Mouse (Mus musculus): ENCODE measurements around the gene D930020B18Rik. TPM values are rescaled to one million over a fixed set of nuclear protein-coding genes. Genes with fewer than 3 reads are reported as not detected.
A peak's percentile ranks its signal among the peaks of the same experiment; 100 is the strongest.

The D930020B18Rik gene
- total RNA-seq, 2 experiments from 2014 or later = 0.22 to 0.43 TPM

DNA sequence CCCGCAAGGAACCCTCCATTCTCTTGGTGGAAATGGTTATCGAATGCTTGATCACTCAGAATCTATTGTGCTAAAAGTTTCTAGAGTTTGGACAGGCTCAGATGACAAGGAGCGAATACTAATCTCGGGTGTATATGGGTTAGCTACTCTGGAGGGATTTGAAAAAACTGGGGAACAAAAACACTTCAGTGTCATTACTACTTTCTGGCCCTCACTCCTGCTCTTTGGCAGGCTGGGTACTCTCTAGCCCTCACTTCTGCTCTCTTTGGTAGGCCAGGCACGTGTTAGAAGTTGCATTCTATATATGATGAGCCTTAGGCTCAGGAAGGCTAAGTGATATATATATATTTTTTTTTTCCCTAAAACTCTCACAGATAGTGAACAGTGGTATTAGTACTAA lies 1.8 kb upstream of the D930020B18Rik start:
- no peak for DNase-seq (ENCODE audit: low spot score in 2 of 2)

DNA sequence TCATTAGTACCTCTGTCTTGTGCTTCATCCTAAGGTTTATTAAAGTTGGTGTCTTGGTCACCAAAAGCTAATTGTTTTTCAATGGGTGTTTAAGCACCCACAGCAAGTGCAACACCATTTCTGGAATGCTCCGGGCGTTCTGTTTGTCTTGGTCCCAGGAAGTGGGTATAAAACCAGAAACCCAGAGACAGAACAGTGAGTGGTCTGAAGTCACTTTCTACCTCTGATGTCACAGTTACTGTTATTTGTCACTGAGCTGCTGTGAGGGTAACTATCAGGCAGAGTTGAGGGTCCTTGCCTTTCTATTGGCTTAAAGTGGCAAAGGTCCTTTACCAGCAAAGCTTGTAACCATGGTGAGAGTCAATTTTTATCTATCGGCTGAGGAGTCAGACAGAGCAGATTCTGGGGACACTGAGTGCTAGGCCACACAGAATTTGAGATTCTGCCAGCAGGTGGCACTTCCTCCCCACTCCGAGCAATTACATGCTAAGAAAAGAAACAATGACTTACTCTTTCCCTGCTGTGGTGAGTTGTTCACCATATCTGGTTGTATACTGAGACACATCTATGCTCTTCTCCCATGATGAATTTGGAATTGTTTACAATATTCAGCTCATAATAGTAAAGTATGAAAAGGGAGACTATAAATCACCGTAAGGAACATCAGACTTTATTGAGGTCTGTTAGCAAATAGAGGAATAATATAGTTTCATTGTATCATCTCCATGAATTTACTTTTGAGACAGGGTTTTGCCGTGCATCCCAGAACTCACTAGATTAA lies 1.0 kb upstream of the D930020B18Rik start:
- DNase-seq (ENCODE audit: low spot score in 2 of 2) = peak; percentile 30 to 44

DNA sequence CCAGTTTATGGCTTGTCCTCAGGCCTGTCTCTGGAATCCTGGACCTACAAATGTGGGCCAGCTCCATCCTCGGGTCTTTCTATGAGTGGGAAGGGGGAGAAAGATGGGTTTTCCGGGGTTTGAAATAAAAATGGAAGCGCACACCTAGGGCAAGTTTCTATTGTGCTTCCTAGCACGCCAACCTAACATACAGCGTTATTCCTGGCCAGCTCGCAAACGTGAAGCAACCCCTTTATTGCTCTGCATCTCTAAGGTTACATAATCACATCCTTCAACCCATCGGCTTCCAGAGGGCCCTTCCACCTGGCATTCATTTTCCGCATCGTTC lies 480 bp upstream of the D930020B18Rik start:
- DNase-seq (ENCODE audit: low spot score in 2 of 2) = no peak

DNA sequence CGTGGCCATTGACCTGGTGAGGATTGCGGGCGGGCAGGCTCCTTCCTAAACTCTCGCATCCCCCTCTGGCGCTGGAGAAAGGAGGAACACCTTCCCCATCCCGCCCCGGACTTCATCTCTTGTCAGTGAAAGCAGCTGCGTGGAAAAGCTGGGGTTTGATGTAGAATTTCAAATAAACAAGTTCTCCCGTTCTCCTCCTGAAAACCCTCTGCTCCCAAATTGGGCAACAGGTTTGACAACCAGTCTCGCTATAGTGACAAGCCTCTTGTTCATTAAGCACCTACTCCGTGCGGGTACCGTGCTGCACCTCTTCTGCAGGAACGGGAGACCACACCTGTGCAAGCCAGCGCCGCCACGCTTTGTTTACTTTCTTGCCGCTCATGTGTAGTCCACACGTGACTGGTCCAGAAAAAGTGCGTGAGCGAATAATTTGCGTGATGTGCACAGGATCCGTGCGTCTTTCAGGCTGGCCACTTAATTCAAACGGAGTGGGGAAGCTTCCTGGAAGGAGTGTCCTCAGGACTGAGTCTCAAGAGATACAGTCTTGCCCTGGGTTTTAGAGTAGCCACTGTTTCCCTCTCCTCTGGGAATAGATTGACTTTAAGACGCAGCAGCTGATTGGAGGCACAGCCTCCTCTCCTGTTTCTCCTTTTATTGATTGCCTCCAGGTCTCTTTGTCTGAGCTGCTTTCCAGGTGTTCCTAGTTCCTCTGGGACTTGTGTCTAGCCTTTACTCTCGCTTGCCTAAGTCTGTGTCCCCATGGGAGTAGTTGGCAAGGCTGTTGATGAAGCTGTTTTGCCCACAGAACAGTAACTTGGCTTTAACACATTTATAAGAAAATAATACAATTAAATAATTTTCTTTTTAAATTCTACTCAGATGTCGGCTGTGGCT lies 913 bp downstream of the D930020B18Rik start:
- DNase-seq (ENCODE audit: low spot score in 2 of 2) = no peak

DNA sequence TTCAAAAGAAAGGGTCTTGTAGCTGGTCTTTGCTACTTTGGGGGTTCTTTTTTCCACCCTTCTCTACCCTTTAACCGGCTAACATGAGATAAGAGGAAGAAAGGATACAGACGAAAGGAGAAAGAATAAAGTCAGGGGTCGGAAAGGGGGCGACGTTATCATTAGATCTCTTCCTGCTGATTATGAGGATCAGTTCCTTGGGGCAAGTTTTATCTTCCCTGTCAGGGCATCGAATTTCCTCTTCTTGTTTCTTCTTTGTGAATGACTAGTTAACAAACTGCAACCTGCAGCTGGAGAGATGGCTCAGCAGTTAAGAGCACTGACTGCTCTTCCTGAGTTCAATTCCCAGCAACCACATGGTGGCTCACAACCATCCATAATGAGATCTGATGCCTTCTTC lies 4.9 kb downstream of the D930020B18Rik start:
- DNase-seq (ENCODE audit: low spot score in 2 of 2) = no peak

DNA sequence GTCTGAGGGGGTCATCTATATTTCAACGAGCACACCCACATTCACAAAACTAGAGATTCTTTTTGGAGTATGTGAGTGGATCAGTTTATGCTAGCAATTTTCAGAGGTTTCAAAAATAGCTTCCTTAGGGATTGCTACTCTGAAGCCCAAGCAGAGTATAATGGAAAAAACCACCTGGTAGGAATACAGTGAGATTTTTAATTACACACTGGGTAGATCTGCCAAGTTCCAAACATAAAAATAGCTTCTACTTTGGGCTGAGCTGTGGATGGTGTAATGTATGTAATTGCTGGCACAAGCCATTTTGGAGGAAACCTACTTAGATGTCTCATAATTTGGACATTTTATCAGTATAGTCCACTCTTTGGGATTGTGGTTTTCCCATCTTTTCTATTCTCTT lies 11.7 kb downstream of the D930020B18Rik start:
- no peak for DNase-seq (ENCODE audit: low spot score in 2 of 2)

DNA sequence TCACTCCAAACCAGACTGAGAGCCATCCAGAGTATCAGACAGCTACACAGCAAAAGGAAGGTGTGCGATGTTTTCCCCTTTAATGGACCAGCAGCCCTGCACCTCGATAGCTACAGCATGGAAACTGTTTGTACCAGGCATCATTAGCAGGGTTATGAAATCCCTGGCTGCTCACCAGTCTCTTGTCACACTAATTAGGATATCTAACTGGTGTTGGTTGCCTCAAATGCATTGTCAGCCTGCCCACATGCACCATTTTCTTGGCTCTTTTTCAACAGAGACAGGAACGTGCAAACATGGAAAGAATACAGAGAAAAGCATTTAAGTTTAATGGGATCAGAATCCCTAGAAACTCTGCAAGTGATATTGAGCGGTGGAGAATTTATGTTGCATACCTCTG lies 14.5 kb downstream of the D930020B18Rik start:
- peak in 1 of 2 experiments; percentile 26 for DNase-seq (ENCODE audit: low spot score in 2 of 2)

DNA sequence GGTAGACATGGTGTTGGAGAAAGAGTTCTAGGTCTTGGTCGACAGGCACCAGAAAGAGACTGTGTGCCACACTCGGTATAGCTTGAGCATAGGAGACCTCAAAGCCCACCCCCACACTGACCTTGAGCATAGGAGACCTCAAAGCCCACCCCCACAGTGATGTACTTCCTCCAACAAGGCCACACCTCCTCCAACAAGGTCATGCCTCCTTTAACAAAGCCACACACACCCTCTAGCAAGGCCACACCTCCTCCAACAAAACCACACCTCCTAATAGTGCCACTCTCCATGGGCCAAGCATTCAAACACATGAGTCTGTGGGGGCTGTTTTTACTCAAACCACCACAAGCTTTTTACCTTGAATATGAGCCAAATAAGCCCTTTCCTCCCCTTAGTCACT lies 21.3 kb downstream of the D930020B18Rik start:
- no peak for DNase-seq (ENCODE audit: low spot score in 2 of 2)

DNA sequence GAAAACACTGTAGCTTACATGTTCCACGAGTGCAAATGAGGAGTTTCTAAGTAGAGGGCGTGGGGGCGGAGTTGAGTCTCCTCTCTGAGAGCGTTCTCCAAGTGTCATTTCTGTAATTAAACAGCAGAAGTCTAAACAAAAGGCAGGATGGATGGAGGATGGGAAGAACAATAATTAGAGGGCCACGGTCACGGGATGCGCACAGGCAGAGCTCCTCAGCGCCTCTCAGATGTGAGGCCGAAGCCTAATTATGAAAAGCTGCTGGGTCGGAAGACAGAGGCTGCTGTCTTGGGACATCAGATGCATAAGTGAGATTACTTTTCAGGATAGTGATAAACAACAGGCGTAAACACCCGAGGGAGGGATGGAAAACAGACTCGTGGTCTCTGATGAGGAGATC lies 22.2 kb downstream of the D930020B18Rik start:
- DNase-seq (ENCODE audit: low spot score in 2 of 2) = no peak

DNA sequence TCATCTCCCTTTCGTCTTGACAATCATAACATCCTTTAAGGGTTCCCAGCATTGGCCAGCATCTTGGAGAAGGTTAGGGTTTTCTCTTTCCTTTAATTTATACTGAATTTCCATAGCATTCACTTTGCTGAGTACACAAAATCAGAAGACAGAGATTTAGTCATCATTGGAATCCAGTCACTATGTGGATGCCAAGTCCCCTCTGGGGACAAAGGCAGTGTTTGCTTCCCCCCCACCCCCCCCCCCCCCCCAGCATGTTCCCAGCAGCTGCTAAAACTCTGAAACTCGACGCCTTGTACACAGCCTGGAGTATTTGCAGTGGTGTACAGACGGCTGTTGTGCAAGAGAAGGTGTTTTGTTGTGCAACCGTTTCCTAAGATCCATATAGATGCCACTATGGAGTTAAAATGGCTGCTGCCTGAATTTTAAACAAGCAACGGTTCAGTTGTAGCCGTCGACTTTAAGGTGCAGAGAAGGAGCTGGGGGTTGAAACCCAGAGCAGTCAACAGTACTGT lies 24.3 kb downstream of the D930020B18Rik start:
- no peak for DNase-seq (ENCODE audit: low spot score in 2 of 2)

DNA sequence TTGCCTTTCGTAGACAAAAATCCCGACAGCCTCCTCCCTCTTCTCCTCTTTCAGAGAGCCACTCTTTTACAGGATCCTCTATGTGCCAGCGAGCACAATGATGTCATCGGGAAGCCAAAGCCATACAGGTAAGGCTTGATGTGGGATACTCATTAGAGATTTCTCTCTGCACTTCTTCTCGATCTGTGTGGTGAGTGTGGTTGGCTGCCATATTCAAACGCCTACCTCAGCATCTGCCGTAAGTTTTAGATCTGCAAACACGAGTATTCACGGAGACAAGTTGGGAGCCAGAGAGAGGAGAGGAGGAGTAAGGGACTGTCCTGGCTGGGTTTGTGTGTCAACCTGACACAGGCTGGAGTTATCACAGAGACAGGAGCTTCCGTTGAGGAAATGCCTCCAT lies 27.7 kb downstream of the D930020B18Rik start:
- no peak for DNase-seq (ENCODE audit: low spot score in 2 of 2)

DNA sequence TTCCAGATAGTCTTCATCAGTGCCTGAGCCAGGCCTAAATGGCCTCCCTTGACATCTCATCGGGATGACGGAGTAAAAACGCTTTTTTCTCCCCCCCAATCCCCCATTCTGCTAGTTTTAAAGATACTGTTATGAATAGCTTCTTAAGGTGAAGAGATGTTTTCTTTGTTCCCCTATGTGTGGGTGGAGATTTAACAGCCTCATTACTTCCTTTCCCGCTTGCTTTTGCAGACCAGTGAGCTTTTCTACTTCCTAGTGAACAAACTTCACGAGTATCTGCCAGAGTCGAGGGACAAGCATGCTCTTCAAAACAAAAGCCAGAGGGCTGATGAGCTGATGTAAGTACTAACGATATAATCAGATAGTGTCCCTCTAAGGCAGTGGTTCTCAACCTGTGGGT lies 35.6 kb downstream of the D930020B18Rik start:
- no peak for DNase-seq (ENCODE audit: low spot score in 2 of 2)

DNA sequence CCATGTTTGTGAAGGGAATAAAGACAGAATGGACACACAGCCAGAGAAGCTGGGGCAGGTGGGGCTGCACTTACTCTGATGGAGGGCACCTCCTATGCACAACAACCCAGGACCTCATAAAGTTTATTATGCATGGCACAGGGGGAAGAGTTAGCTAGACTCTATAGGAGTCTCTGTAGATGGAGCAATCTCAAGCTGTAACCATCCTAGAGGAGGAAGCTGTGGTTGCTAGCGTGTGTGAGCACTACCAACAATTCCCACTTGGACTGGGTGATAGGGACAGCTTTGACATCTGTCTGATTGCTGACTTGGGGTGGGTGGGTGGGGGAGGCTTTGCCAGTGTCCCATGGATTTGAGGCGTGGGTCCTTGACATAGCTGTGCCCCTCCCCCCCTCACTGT lies 39.5 kb downstream of the D930020B18Rik start:
- no peak for DNase-seq (ENCODE audit: low spot score in 2 of 2)

DNA sequence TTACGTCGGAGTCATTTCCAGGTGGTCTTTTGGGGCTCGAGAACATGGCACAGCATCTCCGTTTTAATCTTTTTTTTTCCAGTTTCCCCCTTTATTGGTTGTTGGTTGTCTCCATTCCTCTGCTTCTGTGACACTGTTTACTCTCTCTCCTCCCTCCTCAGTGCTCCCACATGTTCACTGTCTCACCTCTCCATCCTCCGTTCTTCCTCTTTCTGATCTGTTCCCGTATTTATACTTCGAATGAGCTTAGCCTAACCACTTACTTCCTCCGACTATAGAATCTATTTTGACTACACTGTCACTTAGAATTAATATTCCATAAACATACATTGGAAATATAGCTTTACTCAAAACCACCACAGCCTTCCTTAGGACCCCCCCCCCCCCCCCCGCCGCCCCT lies 41.2 kb downstream of the D930020B18Rik start:
- no peak for DNase-seq (ENCODE audit: low spot score in 2 of 2)

DNA sequence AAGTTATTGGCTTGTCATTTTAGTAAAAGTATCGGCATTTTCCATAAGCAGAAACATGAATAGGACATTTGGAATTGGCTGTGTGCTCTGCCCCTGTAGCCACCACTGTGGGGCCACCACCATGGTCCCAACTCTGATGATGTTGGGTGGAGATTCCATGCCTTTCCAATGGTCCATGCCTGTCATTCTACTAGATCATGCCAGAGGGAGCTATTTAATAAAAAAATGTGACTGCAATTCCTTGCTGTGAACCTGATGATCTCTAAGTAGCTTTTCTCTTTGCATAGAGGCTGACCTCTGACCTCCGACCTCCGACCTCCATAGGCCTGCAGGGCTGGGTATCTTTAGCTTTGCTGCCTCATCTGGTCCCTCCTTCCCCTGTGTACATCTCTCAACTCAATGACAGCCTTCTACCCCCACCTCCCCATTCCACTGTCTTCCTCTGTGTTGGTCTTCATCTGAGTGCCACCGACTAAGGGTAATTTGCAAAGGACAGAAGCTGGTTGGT lies 44.8 kb downstream of the D930020B18Rik start:
- peak in 1 of 2 experiments; percentile 28 for DNase-seq (ENCODE audit: low spot score in 2 of 2)

DNA sequence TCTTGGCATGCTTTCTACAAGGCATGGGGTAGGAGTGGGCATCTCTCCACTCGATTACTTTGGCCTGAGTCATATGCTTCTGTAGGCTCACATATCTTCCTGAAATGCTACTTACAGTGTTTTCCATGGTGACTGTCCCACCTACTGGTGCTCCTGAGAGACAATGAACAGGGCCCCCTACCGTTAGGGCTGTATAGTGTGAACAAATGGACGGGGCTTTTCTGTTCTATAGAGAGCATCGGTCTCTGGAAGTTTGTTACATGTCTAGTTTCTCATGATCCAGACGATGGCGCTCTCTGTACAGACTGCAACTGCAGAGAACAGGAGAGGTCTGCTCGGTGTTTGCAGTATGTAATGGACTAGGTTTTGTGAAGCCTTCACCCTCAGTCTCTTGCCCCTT lies 46.1 kb downstream of the D930020B18Rik start:
- DNase-seq (ENCODE audit: low spot score in 2 of 2) = no peak

DNA sequence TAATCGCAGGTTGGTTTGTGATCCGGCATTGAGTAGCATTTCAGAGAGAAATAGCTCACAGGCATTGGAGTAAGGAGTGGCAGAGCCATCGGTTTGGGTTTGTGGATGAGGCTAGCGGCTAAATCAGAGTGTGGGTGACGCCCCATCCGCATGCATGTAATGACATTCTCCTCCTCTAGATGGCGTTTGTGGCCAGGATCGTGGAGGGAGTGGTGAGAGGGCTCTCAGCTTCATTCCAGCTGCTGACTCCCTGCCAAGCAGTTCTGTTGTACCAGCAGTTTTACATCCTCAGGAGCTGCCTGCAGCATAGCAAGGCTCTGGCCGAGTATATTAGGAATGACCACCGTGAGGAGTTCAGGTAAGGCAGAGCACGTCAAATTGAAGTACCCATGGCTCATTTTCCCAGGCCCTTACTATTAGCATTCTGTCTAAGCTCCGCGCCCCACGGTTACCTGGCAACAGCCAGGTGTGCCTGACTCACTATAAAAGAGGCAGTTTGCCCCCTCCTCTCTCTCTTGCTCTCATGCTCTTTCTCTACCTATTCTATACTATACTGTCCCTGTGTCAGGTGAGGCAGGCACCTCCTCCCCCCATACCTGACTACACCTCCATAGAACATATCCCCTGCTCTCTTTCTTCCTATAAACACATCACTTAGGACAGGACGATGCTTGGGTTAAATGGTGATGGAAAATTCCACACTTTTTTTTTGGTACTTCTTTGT lies 48.4 kb downstream of the D930020B18Rik start:
- peak; percentile 77 to 80 for DNase-seq (ENCODE audit: low spot score in 2 of 2)

DNA sequence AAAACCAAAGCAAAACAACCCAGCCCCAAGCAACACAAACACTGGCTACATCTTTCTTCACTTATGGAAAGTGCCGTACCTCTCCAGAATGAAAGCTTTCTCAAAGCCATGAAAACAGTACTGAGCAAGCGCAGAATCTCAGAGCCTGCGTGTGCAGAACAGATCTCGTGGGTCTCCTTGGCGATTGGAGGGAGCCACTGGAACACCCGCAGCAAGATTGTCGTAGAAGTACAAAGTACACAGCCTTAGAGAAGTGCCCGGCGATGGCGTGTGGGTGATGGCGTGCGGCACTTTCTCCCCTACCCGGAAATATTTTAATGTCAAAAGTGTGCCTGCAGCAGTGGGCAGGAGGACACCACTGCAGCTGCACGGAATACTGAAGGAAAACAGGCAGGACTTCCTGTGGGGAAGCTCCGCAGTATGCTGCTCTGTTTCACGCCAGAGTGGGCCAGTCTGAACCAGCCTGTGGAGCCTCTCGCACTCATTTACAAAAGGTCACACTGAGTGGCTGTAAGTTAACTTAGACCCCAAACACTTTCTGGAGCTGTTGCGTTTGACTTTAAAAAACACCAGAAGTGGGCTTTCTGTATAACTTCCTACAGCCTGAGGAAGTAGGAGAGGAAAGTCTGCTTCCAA lies 51.7 kb downstream of the D930020B18Rik start:
- DNase-seq (ENCODE audit: low spot score in 2 of 2) = no peak

DNA sequence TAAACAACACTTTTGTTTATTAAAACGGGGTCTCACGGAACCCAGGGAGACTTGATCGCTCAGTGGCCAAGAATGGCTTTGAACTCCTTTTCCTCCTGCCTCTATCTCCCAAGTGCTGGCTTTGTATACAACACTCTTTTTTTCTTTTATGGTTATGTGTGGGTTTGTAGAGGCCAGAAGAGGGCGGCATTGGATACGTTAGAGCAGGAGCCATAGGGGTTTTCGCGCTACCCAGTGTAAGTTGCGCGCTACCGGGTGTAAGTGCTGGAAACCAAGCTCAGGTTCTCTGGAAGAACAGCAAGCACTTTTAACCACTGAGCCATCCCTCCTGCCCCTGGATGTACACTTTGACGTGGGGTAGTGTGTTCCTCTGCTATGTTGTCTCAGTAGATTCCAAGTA lies 53.2 kb downstream of the D930020B18Rik start:
- no peak for DNase-seq (ENCODE audit: low spot score in 2 of 2)

DNA sequence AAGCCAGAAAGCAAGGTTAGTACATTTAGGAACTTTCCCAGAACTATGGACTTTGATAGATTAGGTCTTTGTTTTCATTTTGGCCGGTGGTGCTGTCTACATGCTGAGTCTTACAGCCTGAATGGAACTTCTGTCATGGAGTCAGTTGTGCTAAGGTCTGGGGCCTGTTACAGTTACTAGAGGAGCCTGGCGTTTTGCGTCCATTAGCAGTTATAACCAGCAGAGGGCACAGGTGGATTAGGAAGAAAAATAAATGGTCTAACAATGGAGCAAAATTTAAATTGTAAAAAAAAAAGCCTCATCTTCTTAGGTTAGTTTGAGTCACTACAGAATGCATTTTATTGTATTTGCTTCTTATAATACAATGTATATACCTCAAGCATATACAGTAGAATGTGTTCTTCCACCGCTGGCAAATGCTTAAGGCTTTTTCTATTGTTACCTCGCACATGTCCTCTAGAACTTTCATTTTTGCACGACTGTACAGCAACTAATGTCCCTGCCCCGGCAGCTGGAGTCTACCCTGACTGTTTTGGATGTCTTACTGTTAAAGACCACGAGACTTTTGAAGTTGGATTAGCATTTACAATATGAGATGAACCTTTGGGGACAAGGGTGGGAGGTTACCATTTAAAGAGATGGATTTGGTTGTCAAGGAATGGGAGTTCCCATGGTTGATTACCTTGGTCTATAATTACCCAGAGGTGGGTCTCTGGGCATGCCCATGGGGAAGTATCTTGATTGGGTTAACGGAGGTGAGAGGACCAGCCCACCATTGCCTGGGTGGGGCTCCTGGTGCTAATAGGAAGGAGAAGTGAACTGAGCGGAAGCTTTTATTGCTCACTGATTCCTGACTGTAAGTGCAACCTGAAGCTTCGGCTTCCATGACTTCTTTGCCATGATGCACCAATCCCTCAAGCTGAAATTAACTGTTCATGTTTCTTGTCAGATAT lies 60.2 kb downstream of the D930020B18Rik start:
- DNase-seq (ENCODE audit: low spot score in 2 of 2) = peak; percentile 65 to 71

All from layer of hippocampus, postnatal 10 days (tissue).